Mouse (Mus musculus): ENCODE results near the gene St5. TPM values are rescaled to one million over a fixed set of nuclear protein-coding genes. Genes with fewer than 3 reads are reported as not detected.
A peak's percentile ranks its signal among the peaks of the same experiment; 100 is the strongest.

The St5 gene
- polyA plus RNA-seq, 1 experiment from 2014 or later, result 26.2 TPM

- no peak overlapping the region for H3K4me3 ChIP-seq
- 92% methylated on average over 4 of the region's 4 CpGs for WGBS
- no peaks in the 10 kb centered on the region for H3K27me3 ChIP-seq
- H3K36me3 ChIP-seq, result no peaks in the 10 kb centered on the region
- H3K9me3 ChIP-seq, result no peaks in the 10 kb centered on the region
- H3K9ac ChIP-seq, result no peak overlapping the region
- no peaks in the 10 kb centered on the region for H3K4me1 ChIP-seq (replicated peaks)
- H3K4me2 ChIP-seq, result no peak overlapping the region
- ATAC-seq (ENCODE audit: low FRiP score, low read depth), result no peak
- no peak overlapping the region for H3K27ac ChIP-seq (replicated peaks)
Observed at GRCm38 (mm10) chr7:109568391-109568892, 135.0 kb downstream of the St5 start.

- Histone ChIP-seq H3K4me1 (replicated peaks) (no peaks in the 10 kb centered on the region; the same call in 1 of the 2 replicates), H3K4me3 (no peak overlapping the region), H3K9ac (no peak overlapping the region), H3K36me3 (no peaks in the 10 kb centered on the region), H3K27me3 (no peaks in the 10 kb centered on the region), H3K27ac (replicated peaks) (no peak overlapping the region), H3K9me3 (no peaks in the 10 kb centered on the region), H3K4me2 (no peak overlapping the region)
- WGBS, result 75% methylated on average over 11 of the region's 11 CpGs
- ATAC-seq (ENCODE audit: low FRiP score, low read depth), result no peak
Observed at GRCm38 (mm10) chr7:109566841-109567768, 136.3 kb downstream of the St5 start.

GRCm38 (mm10) chr7:109566327-109566726 lies 137.1 kb downstream of the St5 start:
- Histone ChIP-seq H3K4me3 (no peak overlapping the region), H3K36me3 (no peaks in the 10 kb centered on the region), H3K27ac (replicated peaks) (no peak overlapping the region), H3K9ac (no peak overlapping the region), H3K4me2 (no peak overlapping the region), H3K4me1 (replicated peaks) (no peaks in the 10 kb centered on the region; the same call in 1 of the 2 replicates), H3K9me3 (no peaks in the 10 kb centered on the region), H3K27me3 (no peaks in the 10 kb centered on the region)
- ATAC-seq (ENCODE audit: low FRiP score, low read depth), result no peak

- H3K4me1 ChIP-seq (replicated peaks), result no peaks in the 10 kb centered on the region; the same call in 1 of the 2 replicates
- WGBS, result 74% methylated on average over 4 of the region's 4 CpGs
- H3K9me3 ChIP-seq, result no peaks in the 10 kb centered on the region
- no peak overlapping the region for H3K4me2 ChIP-seq
- ATAC-seq (ENCODE audit: low FRiP score, low read depth), result no peak
- no peaks in the 10 kb centered on the region for H3K27me3 ChIP-seq
- H3K4me3 ChIP-seq, result no peak overlapping the region
- H3K36me3 ChIP-seq, result no peaks in the 10 kb centered on the region
- H3K27ac ChIP-seq (replicated peaks), result no peak overlapping the region
- no peak overlapping the region for H3K9ac ChIP-seq
Observed at GRCm38 (mm10) chr7:109563775-109564362, 139.5 kb downstream of the St5 start.

GRCm38 (mm10) chr7:109562676-109563075 lies 140.7 kb downstream of the St5 start:
- 57% methylated on average over 5 of the region's 5 CpGs for WGBS
- Histone ChIP-seq H3K4me2 (no peak overlapping the region), H3K27ac (replicated peaks) (no peak overlapping the region), H3K4me1 (replicated peaks) (no peaks in the 10 kb centered on the region; the same call in 1 of the 2 replicates), H3K9ac (no peak overlapping the region), H3K27me3 (no peaks in the 10 kb centered on the region), H3K4me3 (no peak overlapping the region), H3K36me3 (no peaks in the 10 kb centered on the region), H3K9me3 (no peaks in the 10 kb centered on the region)
- no peak for ATAC-seq (ENCODE audit: low FRiP score, low read depth)

GRCm38 (mm10) chr7:109562154-109562599 lies 141.2 kb downstream of the St5 start:
- WGBS, result 61% methylated on average over 4 of the region's 4 CpGs
- no peak overlapping the region for H3K4me3 ChIP-seq
- H3K27ac ChIP-seq (replicated peaks), result no peak overlapping the region
- H3K4me1 ChIP-seq (replicated peaks), result no peaks in the 10 kb centered on the region; the same call in 1 of the 2 replicates
- H3K9ac ChIP-seq, result no peak overlapping the region
- no peaks in the 10 kb centered on the region for H3K9me3 ChIP-seq
- no peak for ATAC-seq (ENCODE audit: low FRiP score, low read depth)
- H3K36me3 ChIP-seq, result no peaks in the 10 kb centered on the region
- no peaks in the 10 kb centered on the region for H3K27me3 ChIP-seq
- no peak overlapping the region for H3K4me2 ChIP-seq

- Histone ChIP-seq H3K9me3 (no peaks in the 10 kb centered on the region), H3K9ac (no peak overlapping the region), H3K4me1 (replicated peaks) (no peaks in the 10 kb centered on the region; the same call in 1 of the 2 replicates), H3K27me3 (no peaks in the 10 kb centered on the region), H3K4me3 (no peak overlapping the region), H3K36me3 (no peaks in the 10 kb centered on the region), H3K27ac (replicated peaks) (no peak overlapping the region), H3K4me2 (no peak overlapping the region)
- no peak for ATAC-seq (ENCODE audit: low FRiP score, low read depth)
- 57% methylated on average over 8 of the region's 8 CpGs for WGBS
Observed at GRCm38 (mm10) chr7:109561466-109562153, 141.8 kb downstream of the St5 start.

- Histone ChIP-seq H3K36me3 (no peaks in the 10 kb centered on the region), H3K9ac (no peak overlapping the region), H3K9me3 (no peaks in the 10 kb centered on the region), H3K27ac (replicated peaks) (no peak overlapping the region), H3K4me3 (no peak overlapping the region), H3K4me1 (replicated peaks) (no peaks in the 10 kb centered on the region; the same call in 1 of the 2 replicates), H3K4me2 (no peak overlapping the region), H3K27me3 (no peaks in the 10 kb centered on the region)
- no peak for ATAC-seq (ENCODE audit: low FRiP score, low read depth)
- 49% methylated on average over 6 of the region's 6 CpGs for WGBS
Observed at GRCm38 (mm10) chr7:109559536-109559935, 143.9 kb downstream of the St5 start.

- WGBS, result 91% methylated on average over 5 of the region's 5 CpGs
- H3K4me3 ChIP-seq, result no peak overlapping the region
- no peaks in the 10 kb centered on the region for H3K27me3 ChIP-seq
- H3K27ac ChIP-seq (replicated peaks), result no peak overlapping the region
- no peak for ATAC-seq (ENCODE audit: low FRiP score, low read depth)
- H3K4me2 ChIP-seq, result no peak overlapping the region
- no peaks in the 10 kb centered on the region for H3K9me3 ChIP-seq
- H3K36me3 ChIP-seq, result no peaks in the 10 kb centered on the region
- H3K9ac ChIP-seq, result no peak overlapping the region
- H3K4me1 ChIP-seq (replicated peaks), result peaks cover 5% of the 10 kb centered on the region; the same call in 1 of the 2 replicates
Observed at GRCm38 (mm10) chr7:109546726-109547125, 156.7 kb downstream of the St5 start.

GRCm38 (mm10) chr7:109546186-109546585 lies 157.2 kb downstream of the St5 start:
- Histone ChIP-seq H3K27me3 (no peaks in the 10 kb centered on the region), H3K4me3 (no peak overlapping the region), H3K4me1 (replicated peaks) (peaks cover 5% of the 10 kb centered on the region; the same call in 1 of the 2 replicates), H3K36me3 (no peaks in the 10 kb centered on the region), H3K9me3 (no peaks in the 10 kb centered on the region), H3K4me2 (no peak overlapping the region), H3K27ac (replicated peaks) (no peak overlapping the region), H3K9ac (no peak overlapping the region)
- no peak for ATAC-seq (ENCODE audit: low FRiP score, low read depth)
- WGBS, result 97% methylated on average over 2 of the region's 2 CpGs

GRCm38 (mm10) chr7:109545255-109545993 lies 158.0 kb downstream of the St5 start:
- Histone ChIP-seq H3K4me2 (no peak overlapping the region), H3K9me3 (no peaks in the 10 kb centered on the region), H3K9ac (no peak overlapping the region), H3K36me3 (no peaks in the 10 kb centered on the region), H3K4me1 (replicated peaks) (peaks cover 5% of the 10 kb centered on the region; the same call in 1 of the 2 replicates), H3K27me3 (no peaks in the 10 kb centered on the region), H3K27ac (replicated peaks) (peak overlapping the region; percentile 23; the same call in 1 of the 2 replicates), H3K4me3 (no peak overlapping the region)
- 74% methylated on average over 10 of the region's 10 CpGs for WGBS
- ATAC-seq (ENCODE audit: low FRiP score, low read depth), result no peak

All from hindbrain, embryonic 15.5 days (tissue).